In genomic region chr2:144613956-144614355, GRCm38 (mm10) we compare ENCODE assay signal across 28 mouse cellular contexts. TPM values are rescaled to one million over a fixed set of nuclear protein-coding genes. Genes with fewer than 3 reads are reported as not detected.
"Had no signal": no experiment of that assay in that cellular context is flagged by ENCODE, and none has a peak within 500 bp of the region (broad histone marks: within the 10 kb centered on the region; RNA-seq: fewer than 3 reads in every experiment).

No protein-coding gene starts in this region.

- DNase-seq: cerebellum, adult 18-20 months; cerebellum, adult 2 months; cerebellum, adult 8-10 months; cerebellum, adult 9-10 months; cerebellum, adult 9-11 months; cerebellum, postnatal 10 days; cerebellum, postnatal 14 days; cerebellum, postnatal 25 days; cerebellum, postnatal 36 days; embryo, embryonic 11 days; forebrain, postnatal 0 days; gastrocnemius, adult 2 months; gastrocnemius, postnatal 10 days; gastrocnemius, postnatal 14 days; gastrocnemius, postnatal 25 days; gastrocnemius, postnatal 36 days; heart, adult 18-20 months had no signal

- H3K4me1 ChIP-seq: embryonic facial prominence, embryonic 10.5 days; embryonic facial prominence, embryonic 12.5 days; embryonic facial prominence, embryonic 13.5 days; embryonic facial prominence, embryonic 15.5 days; forebrain, embryonic 10.5 days; forebrain, embryonic 12.5 days; forebrain, embryonic 13.5 days; forebrain, embryonic 15.5 days had no signal

- H3K27me3 ChIP-seq: embryonic facial prominence, embryonic 12.5 days; embryonic facial prominence, embryonic 13.5 days; embryonic facial prominence, embryonic 15.5 days; forebrain, embryonic 12.5 days; forebrain, embryonic 13.5 days; forebrain, embryonic 15.5 days had no signal

- H3K27ac ChIP-seq: embryonic facial prominence, embryonic 10.5 days; embryonic facial prominence, embryonic 12.5 days; embryonic facial prominence, embryonic 13.5 days; embryonic facial prominence, embryonic 15.5 days; forebrain, embryonic 10.5 days; forebrain, embryonic 12.5 days; forebrain, embryonic 13.5 days; forebrain, embryonic 15.5 days; gastrocnemius, adult 2 months had no signal

- H3K4me2 ChIP-seq: embryonic facial prominence, embryonic 12.5 days; embryonic facial prominence, embryonic 13.5 days; embryonic facial prominence, embryonic 15.5 days; forebrain, embryonic 12.5 days; forebrain, embryonic 13.5 days; forebrain, embryonic 15.5 days had no signal

- H3K36me3 ChIP-seq: embryonic facial prominence, embryonic 10.5 days; embryonic facial prominence, embryonic 12.5 days; embryonic facial prominence, embryonic 13.5 days; embryonic facial prominence, embryonic 15.5 days; forebrain, embryonic 10.5 days; forebrain, embryonic 12.5 days; forebrain, embryonic 15.5 days had no signal

- H3K9ac ChIP-seq: embryonic facial prominence, embryonic 12.5 days; embryonic facial prominence, embryonic 13.5 days; embryonic facial prominence, embryonic 15.5 days; forebrain, embryonic 12.5 days; forebrain, embryonic 13.5 days; forebrain, embryonic 15.5 days; forebrain, postnatal 0 days had no signal

- ATAC-seq: forebrain, embryonic 13.5 days; forebrain, embryonic 14.5 days; forebrain, embryonic 15.5 days; forebrain, embryonic 16.5 days; forebrain, postnatal 0 days had no signal

- H3K4me3 ChIP-seq: embryonic facial prominence, embryonic 10.5 days; embryonic facial prominence, embryonic 12.5 days; embryonic facial prominence, embryonic 13.5 days; embryonic facial prominence, embryonic 15.5 days; erythroblast, embryonic 14.5 days; forebrain, embryonic 10.5 days; forebrain, embryonic 12.5 days; forebrain, embryonic 13.5 days; forebrain, embryonic 15.5 days; gastrocnemius, adult 2 months had no signal

- H3K9me3 ChIP-seq: embryonic facial prominence, embryonic 10.5 days; embryonic facial prominence, embryonic 12.5 days; embryonic facial prominence, embryonic 13.5 days; embryonic facial prominence, embryonic 15.5 days; forebrain, embryonic 12.5 days had no signal

RNA-seq across cellular contexts. Expression of gene Smim26, which starts 20.1 kb away (rescaled TPM):
- polyA plus RNA-seq: erythroblast, embryonic 14.5 days had no signal
